Mouse (Mus musculus) heart, postnatal 0 days (tissue): ENCODE measurements at regions not wholly inside any gene's neighbourhood (a gene's known extent, or its start where the extent isn't known, plus 50 kb on each side); places are given as distances from the start of the nearest gene placed in this dataset.

Source experiments
- ATAC-seq: fragments of 200-750 bp; cut with Nextera tagmentation; 2 replicates; pipeline ENCODE4 v1.8.0; 2017; ENCODE audit warnings: low read depth, moderate number of reproducible peaks, moderate library complexity; ENCODE audit not compliant: insufficient read depth
- DNase-seq: peaks from one replicate; pipeline ENCODE4 v3.0.0-alpha.2; 2016; ENCODE audit warnings: low spot score
- H3K27ac ChIP-seq: fragments of 300-500 bp; sonication (generic); 2 replicates; pipeline ENCODE4 v1.5.1; 2014; ENCODE audit warnings: low read depth, mild to moderate bottlenecking
- H3K27me3 ChIP-seq: fragments of 300-500 bp; sonication (generic); 2 replicates; pipeline ENCODE4 v1.6.1; 2014; ENCODE audit warnings: low read length, mixed read lengths; ENCODE audit not compliant: control insufficient read depth, insufficient read depth
- H3K36me3 ChIP-seq: fragments of 300-500 bp; sonication (generic); replicated peaks from 2 replicates; pipeline ENCODE4 v1.6.1; 2014; ENCODE audit warnings: low read length, mixed read lengths; ENCODE audit not compliant: control insufficient read depth, insufficient read depth
- H3K4me1 ChIP-seq: fragments of 300-500 bp; sonication (generic); 2 replicates; pipeline ENCODE4 v1.6.1; 2014; ENCODE audit warnings: antibody characterized with exemption; ENCODE audit not compliant: control insufficient read depth, insufficient read depth
- H3K4me2 ChIP-seq: fragments of 300-500 bp; sonication (generic); 2 replicates; pipeline ENCODE4 v1.6.1; 2014; ENCODE audit warnings: low read depth, mild to moderate bottlenecking, low read length, moderate library complexity
- H3K4me3 ChIP-seq: fragments of 300-500 bp; sonication (generic); 2 replicates; pipeline ENCODE4 v1.5.1; 2014; ENCODE audit warnings: low read depth, low read length
- H3K9ac ChIP-seq: fragments of 300-500 bp; sonication (generic); replicated peaks from 2 replicates; pipeline ENCODE4 v1.6.1; 2014; ENCODE audit warnings: low read depth, low read length, mixed read lengths
- H3K9me3 ChIP-seq: fragments of 300-500 bp; sonication (generic); replicated peaks from 2 replicates; pipeline ENCODE4 v1.6.1; 2016; ENCODE audit warnings: low read length; ENCODE audit not compliant: control insufficient read depth
- CTCF ChIP-seq: IDR thresholded peaks from 2 replicates; pipeline ENCODE4 v1.5.1; 2016; ENCODE audit warnings: antibody characterized with exemption, control low read depth, low read depth
- EP300 ChIP-seq: IDR thresholded peaks from 2 replicates; pipeline ENCODE4 v1.6.1; 2016; ENCODE audit warnings: antibody characterized with exemption, low read depth
- WGBS: fragments of 180-500 bp; shearing (Covaris S2); extraction: QIAGEN DNeasy Blood & Tissue Kit; methylation state at CpG from one replicate; pipeline ENCODE4 v1.1.7; 2014; 5-methylcytosine and 5-hydroxymethylcytosine counted together

DNA sequence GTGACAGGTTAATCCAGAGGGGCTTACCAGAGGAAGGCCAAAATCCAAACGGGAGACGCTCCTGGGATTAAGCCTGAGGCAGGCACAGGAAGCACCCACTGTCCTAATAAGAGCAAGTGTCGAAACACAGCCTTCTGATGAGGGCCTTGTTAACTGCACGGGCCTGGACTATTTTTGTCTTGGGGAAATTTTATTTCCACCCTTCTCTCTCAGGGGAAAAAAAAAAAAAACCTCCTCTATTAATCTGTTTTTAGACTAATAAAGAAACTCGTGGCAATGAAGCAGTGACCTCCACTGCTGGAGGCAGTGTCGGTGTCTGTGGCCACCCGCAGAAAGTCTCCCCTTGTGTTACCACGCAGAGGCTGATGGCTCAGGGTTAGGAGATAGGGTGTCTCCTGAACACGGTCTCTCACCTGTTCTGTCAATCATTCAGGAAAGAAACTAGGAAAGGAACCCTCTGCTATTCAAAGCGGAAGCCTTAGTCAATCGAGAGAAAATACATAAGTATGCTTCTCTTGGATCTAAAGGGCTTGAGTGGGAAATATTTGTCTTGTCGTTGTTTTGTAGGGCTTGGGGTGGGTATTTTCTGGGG is 330.6 kb downstream of the Bcor start:
- Histone ChIP-seq H3K4me3 (no peak overlapping the region), H3K4me1 (no peaks in the 10 kb centered on the region), H3K36me3 (no peaks in the 10 kb centered on the region), H3K9ac (no peak overlapping the region), H3K9me3 (no peaks in the 10 kb centered on the region), H3K27ac (no peak overlapping the region), H3K27me3 (no peaks in the 10 kb centered on the region), H3K4me2 (no peak overlapping the region)
- DNase-seq, result no peak
- WGBS, result 58% methylated on average over 12 of the region's 12 CpGs
- ATAC-seq, result no peak
- TF ChIP-seq EP300, result no peak
- TF ChIP-seq CTCF, result no peak

DNA sequence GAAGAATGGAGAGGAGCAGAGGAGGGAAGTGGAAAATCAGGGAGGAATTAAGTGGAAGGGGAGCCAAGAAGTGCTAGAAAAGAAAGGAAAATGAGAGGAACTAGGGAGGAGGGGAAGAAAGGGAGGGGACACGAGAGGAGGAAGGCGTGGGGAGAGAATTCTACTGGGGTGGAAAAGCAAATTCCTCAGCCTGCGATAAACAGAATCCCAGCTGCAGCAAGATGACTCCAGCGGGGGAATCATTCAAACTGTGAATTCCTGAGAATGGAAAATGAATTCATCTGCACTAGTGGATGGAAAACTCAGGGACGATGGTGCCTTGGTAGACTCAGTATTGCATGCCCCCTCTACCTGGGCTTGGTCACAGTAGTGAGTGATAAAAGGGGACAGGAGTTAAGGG is 322.6 kb downstream of the Bcor start:
- WGBS, result 29% methylated on average over 5 of the region's 5 CpGs
- H3K9ac ChIP-seq, result no peak overlapping the region
- peak overlapping the region; percentile 25; the same call in 1 of the 2 replicates for H3K27ac ChIP-seq
- TF ChIP-seq EP300 (no peak), CTCF (no peak)
- peaks cover 5% of the 10 kb centered on the region; the same call in 1 of the 2 replicates for H3K4me1 ChIP-seq
- no peaks in the 10 kb centered on the region for H3K9me3 ChIP-seq
- no peak for DNase-seq
- no peak overlapping the region for H3K4me3 ChIP-seq
- no peak for ATAC-seq
- H3K27me3 ChIP-seq, result no peaks in the 10 kb centered on the region
- 0 out of 2 replicates have a peak overlapping the region, but pooled peaks have one; percentile 10 for H3K4me2 ChIP-seq
- no peaks in the 10 kb centered on the region for H3K36me3 ChIP-seq

DNA sequence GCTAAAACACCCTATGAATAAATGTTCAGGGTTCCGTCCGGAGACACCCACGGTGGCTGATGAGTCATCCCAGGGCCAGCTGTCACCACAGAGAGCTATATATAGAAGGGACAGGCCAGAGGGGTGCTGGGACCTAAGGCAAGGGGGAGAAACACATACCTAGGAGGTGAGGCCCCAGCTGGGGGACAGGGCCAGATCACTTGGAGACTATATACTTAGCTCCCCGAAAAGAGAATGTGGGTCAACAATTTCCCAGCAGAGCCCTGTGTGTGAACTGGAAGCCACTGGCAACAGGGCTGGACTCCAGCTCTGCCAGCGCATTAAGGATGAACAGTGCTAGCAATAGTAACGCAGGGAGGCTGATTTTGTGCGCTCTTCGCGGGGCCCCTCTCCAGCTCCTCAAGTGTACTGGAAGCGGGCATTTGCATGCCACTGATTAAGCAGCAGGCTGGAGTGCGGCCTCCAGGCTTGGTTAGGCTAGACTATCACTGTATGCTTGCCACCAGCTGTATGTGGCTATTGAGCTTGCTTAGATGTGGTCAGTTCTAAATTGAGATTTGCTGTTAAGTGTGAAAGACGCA is 320.4 kb downstream of the Bcor start:
- peak; percentile 49 for DNase-seq
- TF ChIP-seq EP300 (no peak), CTCF (no peak)
- H3K4me3 ChIP-seq, result no peak overlapping the region
- H3K27me3 ChIP-seq, result no peaks in the 10 kb centered on the region
- no peaks in the 10 kb centered on the region for H3K9me3 ChIP-seq
- no peaks in the 10 kb centered on the region for H3K36me3 ChIP-seq
- ATAC-seq, result peak; percentile 84
- H3K27ac ChIP-seq, result peak overlapping the region; percentile 84
- peaks cover 5% of the 10 kb centered on the region; the same call in 1 of the 2 replicates for H3K4me1 ChIP-seq
- H3K4me2 ChIP-seq, result no peak overlapping the region
- 33% methylated on average over 12 of the region's 12 CpGs for WGBS
- H3K9ac ChIP-seq, result no peak overlapping the region

DNA sequence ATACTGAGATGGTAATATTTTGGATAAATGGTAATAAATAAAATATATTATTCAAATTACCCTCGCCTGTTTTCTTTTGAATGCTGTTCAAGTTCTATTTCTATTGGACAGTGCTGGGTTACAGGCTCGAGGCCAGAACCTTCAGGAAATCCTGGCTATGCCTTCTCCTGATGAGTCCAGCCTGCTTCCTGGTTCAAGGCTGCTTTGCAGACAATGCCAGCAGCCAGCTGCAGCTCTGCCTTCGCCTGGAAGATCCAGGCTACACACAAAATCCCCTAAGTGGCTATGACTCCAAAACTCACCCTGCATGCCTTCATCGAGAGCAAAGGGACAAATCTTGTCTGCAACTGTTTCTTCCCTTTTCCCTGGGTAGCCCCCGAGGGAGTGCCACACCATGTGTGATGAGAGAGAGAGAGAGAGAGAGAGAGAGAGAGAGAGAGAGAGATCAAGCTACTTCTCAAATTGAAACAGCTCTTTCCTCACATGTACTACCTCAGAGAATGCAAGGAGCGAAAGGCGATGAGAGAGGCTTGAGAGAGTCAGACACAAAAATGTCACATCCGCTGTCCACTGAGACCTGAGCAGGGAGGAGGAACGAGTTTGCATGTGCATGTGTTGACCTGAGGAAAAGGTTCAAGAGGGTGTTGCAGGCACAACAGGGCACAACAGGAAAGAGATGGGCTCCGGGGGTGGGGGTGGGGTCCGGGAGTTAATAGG is 319.7 kb downstream of the Bcor start:
- Histone ChIP-seq H3K27me3 (no peaks in the 10 kb centered on the region), H3K36me3 (no peaks in the 10 kb centered on the region), H3K9ac (no peak overlapping the region), H3K27ac (peak overlapping the region; percentile 84), H3K9me3 (no peaks in the 10 kb centered on the region), H3K4me2 (no peak overlapping the region), H3K4me1 (peaks cover 5% of the 10 kb centered on the region; the same call in 1 of the 2 replicates), H3K4me3 (no peak overlapping the region)
- 38% methylated on average over 11 of the region's 11 CpGs for WGBS
- DNase-seq, result no peak
- TF ChIP-seq EP300, result no peak
- TF ChIP-seq CTCF, result no peak
- ATAC-seq, result peak; percentile 32; the same call in 1 of the 2 replicates

DNA sequence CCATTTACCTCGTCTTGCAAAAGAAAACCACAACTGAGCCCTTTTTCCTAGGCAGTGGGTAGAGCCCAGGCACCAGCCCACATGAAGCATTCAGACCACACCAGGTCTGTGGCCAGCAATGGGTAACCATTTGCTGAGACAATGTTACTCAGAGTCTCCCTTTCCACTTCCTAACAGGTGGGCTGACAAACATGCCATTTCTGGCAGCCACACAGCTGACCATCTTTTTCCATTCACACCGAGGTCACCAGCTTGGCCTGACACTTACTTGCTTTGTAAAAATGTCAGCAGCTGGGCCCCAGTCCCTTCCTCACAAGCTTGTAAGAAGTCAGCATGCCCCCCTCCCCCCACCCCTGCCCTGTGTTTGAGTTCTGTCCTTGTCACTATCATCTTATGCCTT is 314.6 kb downstream of the Bcor start:
- TF ChIP-seq CTCF, result no peak
- TF ChIP-seq EP300, result no peak
- ATAC-seq (no peak), DNase-seq (no peak)
- Histone ChIP-seq H3K9ac (no peak overlapping the region), H3K9me3 (no peaks in the 10 kb centered on the region), H3K27me3 (no peaks in the 10 kb centered on the region), H3K4me3 (no peak overlapping the region), H3K4me2 (no peak overlapping the region), H3K4me1 (no peaks in the 10 kb centered on the region), H3K27ac (no peak overlapping the region), H3K36me3 (no peaks in the 10 kb centered on the region)
- WGBS, result 59% methylated on average over 2 of the region's 2 CpGs
